Mouse (Mus musculus): ENCODE results near the gene Slc10a1. TPM values are rescaled to one million over a fixed set of nuclear protein-coding genes. Genes with fewer than 3 reads are reported as not detected.

The Slc10a1 gene
- polyA plus RNA-seq, 1 experiment from 2014 or later: 0.70 TPM

DNA sequence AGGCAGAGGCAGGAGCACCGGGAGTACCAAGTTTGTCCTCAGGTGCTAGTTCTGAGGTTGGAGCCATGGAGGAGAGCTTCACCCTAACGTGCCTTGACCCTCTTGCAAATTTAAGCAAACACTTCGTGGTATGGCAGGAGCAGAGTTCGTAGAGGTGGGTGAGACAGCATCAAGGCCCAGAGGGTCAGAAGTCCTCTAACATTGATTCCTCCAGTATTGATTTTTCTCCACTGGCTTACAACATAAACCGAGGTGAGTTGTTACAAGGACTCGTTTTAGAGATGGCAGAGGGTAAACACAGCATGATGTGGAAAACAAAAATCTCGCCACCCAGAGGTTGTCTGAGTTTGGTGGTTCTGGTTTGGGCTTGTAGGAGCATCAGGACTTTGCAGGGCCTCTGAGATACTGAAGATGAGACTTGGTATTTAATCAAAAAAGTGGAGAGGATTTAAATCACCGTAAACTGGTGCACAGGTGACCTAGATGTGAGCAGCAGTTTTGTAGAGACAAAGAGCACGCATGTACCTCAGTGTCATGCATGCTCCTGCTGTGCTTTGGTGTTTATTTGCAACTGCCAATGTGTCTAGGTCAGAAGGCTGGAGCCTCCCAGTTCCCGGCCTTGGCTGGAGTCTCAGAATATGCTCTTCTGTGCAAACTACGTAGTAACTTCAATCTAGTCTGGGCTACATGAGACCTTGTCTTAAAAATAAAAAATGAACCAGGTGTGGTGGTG, 7.6 kb upstream of the Slc10a1 start:
- Histone ChIP-seq H3K4me3 (ENCODE audit: low read length) (no peak overlapping the region), H3K9ac (ENCODE audit: low read depth, low read length) (no peak overlapping the region), H3K27ac (ENCODE audit: low read length) (no peak overlapping the region), H3K4me1 (ENCODE audit: control insufficient read depth, insufficient read depth, low read length) (no peaks in the 10 kb centered on the region), H3K4me2 (ENCODE audit: low read depth, low read length) (no peak overlapping the region), H3K36me3 (ENCODE audit: control insufficient read depth, insufficient read depth, low read length) (no peaks in the 10 kb centered on the region), H3K9me3 (ENCODE audit: control insufficient read depth, low read length) (no peaks in the 10 kb centered on the region), H3K27me3 (replicated peaks; ENCODE audit: control insufficient read depth, insufficient read depth, low read length) (no peaks in the 10 kb centered on the region)
- ATAC-seq: no peak
- WGBS: 77% methylated on average over 11 of the region's 11 CpGs

DNA sequence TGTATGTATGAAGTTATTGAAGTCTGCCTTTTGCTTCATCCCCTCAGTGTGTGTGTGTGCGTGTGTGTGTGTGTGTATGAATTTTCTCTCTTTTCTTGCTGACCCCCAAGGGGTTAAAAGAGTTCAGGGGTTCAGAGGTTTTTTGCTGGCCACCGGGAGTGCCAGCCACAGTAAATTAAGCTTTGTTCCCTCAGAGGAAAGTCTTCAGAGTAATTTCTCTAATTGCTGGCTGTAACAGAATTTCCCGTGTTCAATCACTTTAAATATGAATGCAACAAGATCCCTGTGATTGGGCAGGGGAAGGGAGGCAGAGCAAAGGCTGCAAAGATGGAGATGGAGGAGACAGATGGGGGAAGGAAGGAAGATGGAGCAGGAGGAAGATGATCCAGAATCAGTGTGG, 3.3 kb upstream of the Slc10a1 start:
- Histone ChIP-seq H3K27me3 (replicated peaks; ENCODE audit: control insufficient read depth, insufficient read depth, low read length) (no peaks in the 10 kb centered on the region), H3K9me3 (ENCODE audit: control insufficient read depth, low read length) (no peaks in the 10 kb centered on the region), H3K36me3 (ENCODE audit: control insufficient read depth, insufficient read depth, low read length) (no peaks in the 10 kb centered on the region), H3K9ac (ENCODE audit: low read depth, low read length) (no peak overlapping the region), H3K27ac (ENCODE audit: low read length) (no peak overlapping the region), H3K4me1 (ENCODE audit: control insufficient read depth, insufficient read depth, low read length) (no peaks in the 10 kb centered on the region), H3K4me2 (ENCODE audit: low read depth, low read length) (no peak overlapping the region), H3K4me3 (ENCODE audit: low read length) (no peak overlapping the region)
- 39% methylated on average over 3 of the region's 3 CpGs for WGBS
- no peak for ATAC-seq

DNA sequence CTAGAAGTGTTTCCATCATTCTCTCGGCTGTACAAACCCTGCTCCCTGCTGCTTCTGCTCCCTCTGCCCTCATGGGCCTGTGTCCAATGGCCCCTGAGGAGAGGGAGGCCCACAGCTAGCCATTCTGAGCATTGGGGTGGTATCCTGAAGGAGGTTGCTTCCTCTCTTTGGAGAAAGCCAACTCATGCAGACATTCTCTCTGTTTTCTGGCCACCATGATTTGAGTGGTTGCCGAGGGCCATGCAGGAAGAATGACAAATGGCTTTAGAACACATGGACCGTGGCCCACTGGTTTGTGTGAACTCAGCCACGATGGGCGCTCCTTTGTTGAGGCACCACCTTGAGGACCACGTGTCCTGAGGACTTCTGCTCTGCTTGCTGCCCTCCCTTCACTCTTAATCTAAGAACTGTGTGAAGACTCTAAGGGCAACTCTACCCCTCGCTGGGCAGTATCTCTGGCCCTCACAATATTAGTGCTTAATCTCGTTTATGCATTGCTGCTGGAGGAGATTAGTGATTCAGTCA, 1.7 kb upstream of the Slc10a1 start:
- no peaks in the 10 kb centered on the region for H3K36me3 ChIP-seq (ENCODE audit: control insufficient read depth, insufficient read depth, low read length)
- H3K27me3 ChIP-seq (replicated peaks; ENCODE audit: control insufficient read depth, insufficient read depth, low read length): no peaks in the 10 kb centered on the region
- 75% methylated on average over 8 of the region's 8 CpGs for WGBS
- H3K4me1 ChIP-seq (ENCODE audit: control insufficient read depth, insufficient read depth, low read length): peaks cover 7% of the 10 kb centered on the region; the same call in 1 of the 2 replicates
- no peak for ATAC-seq
- H3K27ac ChIP-seq (ENCODE audit: low read length): no peak overlapping the region
- H3K9me3 ChIP-seq (ENCODE audit: control insufficient read depth, low read length): no peaks in the 10 kb centered on the region
- no peak overlapping the region for H3K9ac ChIP-seq (ENCODE audit: low read depth, low read length)
- H3K4me3 ChIP-seq (ENCODE audit: low read length): no peak overlapping the region
- H3K4me2 ChIP-seq (ENCODE audit: low read depth, low read length): no peak overlapping the region

DNA sequence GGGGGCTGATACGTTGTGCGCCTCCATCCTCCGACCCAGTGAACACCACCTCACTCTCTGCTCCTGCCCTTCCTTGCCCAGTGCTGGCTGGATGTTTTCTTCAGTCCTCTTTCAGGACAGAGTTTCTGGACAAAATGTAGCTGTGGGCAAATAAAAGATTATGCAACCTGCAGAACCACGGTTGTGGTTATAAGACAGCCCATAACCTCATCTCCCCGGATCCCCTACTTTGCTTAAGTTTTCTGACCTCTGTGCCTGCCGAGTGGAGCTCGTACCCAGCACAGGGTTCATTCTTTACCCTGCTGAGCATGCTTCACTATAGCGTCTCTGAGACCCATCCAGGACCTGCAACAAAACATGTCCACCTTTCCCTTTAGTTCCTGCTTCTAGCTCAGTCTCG, 587 bp downstream of the Slc10a1 start:
- Histone ChIP-seq H3K4me2 (ENCODE audit: low read depth, low read length) (no peak overlapping the region), H3K27ac (ENCODE audit: low read length) (no peak overlapping the region), H3K9ac (ENCODE audit: low read depth, low read length) (no peak overlapping the region), H3K4me3 (ENCODE audit: low read length) (no peak overlapping the region), H3K36me3 (ENCODE audit: control insufficient read depth, insufficient read depth, low read length) (no peaks in the 10 kb centered on the region), H3K9me3 (ENCODE audit: control insufficient read depth, low read length) (no peaks in the 10 kb centered on the region), H3K4me1 (ENCODE audit: control insufficient read depth, insufficient read depth, low read length) (peaks cover 7% of the 10 kb centered on the region; the same call in 1 of the 2 replicates), H3K27me3 (replicated peaks; ENCODE audit: control insufficient read depth, insufficient read depth, low read length) (no peaks in the 10 kb centered on the region)
- no peak for ATAC-seq
- 90% methylated on average over 9 of the region's 9 CpGs for WGBS

DNA sequence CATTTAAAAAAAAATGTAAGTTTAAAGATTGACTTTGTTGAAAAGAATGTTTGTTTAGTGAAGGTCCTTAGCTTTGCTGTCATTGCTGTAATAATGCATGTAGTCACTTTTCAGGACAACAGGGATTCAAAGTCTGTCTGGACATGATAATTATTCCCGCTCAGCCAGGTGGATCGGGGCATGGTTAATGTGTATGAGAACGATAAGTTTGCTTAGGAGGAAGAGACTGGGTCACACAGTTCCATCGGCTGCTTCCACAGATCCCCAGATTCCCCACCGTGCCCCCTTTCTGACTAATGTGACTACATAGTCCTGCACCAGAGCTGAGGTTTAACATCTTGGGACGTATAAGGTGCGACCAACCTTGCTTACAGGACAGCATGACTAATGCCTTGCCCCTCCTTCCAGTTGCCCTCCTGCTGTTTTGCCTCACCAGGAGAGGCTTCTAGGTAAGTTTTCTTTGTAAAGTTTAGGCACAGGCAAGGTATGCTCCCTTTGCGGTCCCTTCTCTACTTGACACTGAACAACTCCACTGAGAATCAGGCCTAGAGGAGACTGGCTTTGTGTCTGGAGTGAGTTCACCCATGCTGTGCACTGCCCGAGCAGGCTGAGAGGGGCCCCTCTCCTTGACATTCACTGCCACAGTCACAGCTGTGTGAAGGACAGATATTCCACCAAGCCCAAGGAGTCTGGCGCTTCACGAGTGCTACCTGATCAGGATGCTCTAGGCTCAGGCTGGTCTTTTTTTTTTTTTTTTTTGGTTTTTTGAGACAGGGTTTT, 2.3 kb downstream of the Slc10a1 start:
- H3K9me3 ChIP-seq (ENCODE audit: control insufficient read depth, low read length): no peaks in the 10 kb centered on the region
- no peak overlapping the region for H3K27ac ChIP-seq (ENCODE audit: low read length)
- 0 out of 2 replicates have a peak overlapping the region, but pooled peaks have one; percentile 19 for H3K4me2 ChIP-seq (ENCODE audit: low read depth, low read length)
- H3K4me1 ChIP-seq (ENCODE audit: control insufficient read depth, insufficient read depth, low read length): peaks cover 7% of the 10 kb centered on the region; the same call in 1 of the 2 replicates
- H3K4me3 ChIP-seq (ENCODE audit: low read length): no peak overlapping the region
- ATAC-seq: peak; percentile 71
- H3K9ac ChIP-seq (ENCODE audit: low read depth, low read length): no peak overlapping the region
- H3K27me3 ChIP-seq (replicated peaks; ENCODE audit: control insufficient read depth, insufficient read depth, low read length): no peaks in the 10 kb centered on the region
- no peaks in the 10 kb centered on the region for H3K36me3 ChIP-seq (ENCODE audit: control insufficient read depth, insufficient read depth, low read length)
- 69% methylated on average over 11 of the region's 11 CpGs for WGBS

DNA sequence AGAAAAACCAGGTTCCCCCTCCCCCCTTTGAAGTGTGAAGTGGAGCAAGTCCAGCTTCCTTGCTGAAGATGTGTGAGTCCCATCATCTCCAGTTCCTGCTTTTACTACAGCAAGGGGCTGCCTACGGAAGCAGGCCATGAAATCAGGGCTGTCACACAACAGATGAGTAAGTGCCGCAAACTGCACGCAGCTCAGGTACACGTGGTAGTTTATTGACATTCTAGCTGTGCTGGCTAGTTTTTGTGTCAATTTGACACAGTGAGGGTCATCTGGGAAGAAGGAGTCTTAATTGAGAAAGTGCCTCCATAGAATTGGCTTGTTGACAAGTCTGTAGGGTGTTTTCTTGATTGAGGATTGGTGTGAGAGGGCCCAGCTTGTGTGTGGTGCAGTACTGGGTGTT, 5.9 kb downstream of the Slc10a1 start:
- Histone ChIP-seq H3K4me1 (ENCODE audit: control insufficient read depth, insufficient read depth, low read length) (peaks cover 7% of the 10 kb centered on the region; the same call in 1 of the 2 replicates), H3K9me3 (ENCODE audit: control insufficient read depth, low read length) (no peaks in the 10 kb centered on the region), H3K36me3 (ENCODE audit: control insufficient read depth, insufficient read depth, low read length) (peaks cover 5% of the 10 kb centered on the region; the same call in 1 of the 2 replicates), H3K4me3 (ENCODE audit: low read length) (no peak overlapping the region), H3K9ac (ENCODE audit: low read depth, low read length) (no peak overlapping the region), H3K4me2 (ENCODE audit: low read depth, low read length) (no peak overlapping the region), H3K27ac (ENCODE audit: low read length) (no peak overlapping the region), H3K27me3 (replicated peaks; ENCODE audit: control insufficient read depth, insufficient read depth, low read length) (no peaks in the 10 kb centered on the region)
- no peak for ATAC-seq
- 63% methylated on average over 4 of the region's 4 CpGs for WGBS

DNA sequence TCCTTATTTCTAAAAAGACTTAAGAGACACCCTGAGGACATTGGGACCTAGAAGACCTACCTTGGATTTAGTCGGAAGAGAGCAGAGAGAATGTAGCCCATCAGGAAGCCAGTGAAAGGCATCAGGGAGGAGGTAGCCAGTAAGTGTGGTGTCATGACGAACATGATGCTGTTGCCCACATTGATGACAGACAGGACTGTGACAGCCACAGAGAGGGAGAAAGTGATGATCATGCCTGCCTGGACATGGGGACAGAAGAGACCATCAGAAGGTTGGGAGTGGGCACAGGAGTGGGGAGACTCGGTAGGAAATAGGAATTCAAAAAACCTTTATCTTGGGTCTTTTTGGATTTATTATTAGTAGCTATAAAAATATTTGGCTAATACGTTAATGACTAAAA, 10.5 kb downstream of the Slc10a1 start:
- ATAC-seq: no peak
- Histone ChIP-seq H3K4me3 (ENCODE audit: low read length) (no peak overlapping the region), H3K36me3 (ENCODE audit: control insufficient read depth, insufficient read depth, low read length) (peaks cover 21% of the 10 kb centered on the region), H3K27me3 (replicated peaks; ENCODE audit: control insufficient read depth, insufficient read depth, low read length) (no peaks in the 10 kb centered on the region), H3K27ac (ENCODE audit: low read length) (no peak overlapping the region), H3K9me3 (ENCODE audit: control insufficient read depth, low read length) (no peaks in the 10 kb centered on the region), H3K4me2 (ENCODE audit: low read depth, low read length) (no peak overlapping the region), H3K9ac (ENCODE audit: low read depth, low read length) (no peak overlapping the region), H3K4me1 (ENCODE audit: control insufficient read depth, insufficient read depth, low read length) (no peaks in the 10 kb centered on the region)
- WGBS: 75% methylated on average over 4 of the region's 4 CpGs

DNA sequence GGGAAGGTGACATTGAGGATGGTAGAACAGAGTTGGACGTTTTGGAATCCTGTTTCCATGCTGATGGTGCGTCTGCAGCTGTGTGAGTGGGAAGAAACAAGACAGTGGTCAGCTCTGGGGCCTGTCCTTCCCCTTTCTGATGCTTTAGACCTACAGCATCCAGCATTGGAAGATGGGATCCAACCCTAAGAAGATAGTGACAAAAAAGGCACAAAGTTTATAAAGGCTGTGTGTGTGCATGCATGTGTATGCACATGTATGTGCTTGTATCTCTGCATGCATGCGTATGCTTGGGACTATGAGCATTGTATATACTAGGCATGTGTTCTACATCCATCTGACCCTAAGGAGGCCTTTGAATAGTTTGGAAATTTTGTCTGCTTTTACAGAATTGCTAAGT, 12.5 kb downstream of the Slc10a1 start:
- Histone ChIP-seq H3K4me3 (ENCODE audit: low read length) (no peak overlapping the region), H3K27me3 (replicated peaks; ENCODE audit: control insufficient read depth, insufficient read depth, low read length) (no peaks in the 10 kb centered on the region), H3K36me3 (ENCODE audit: control insufficient read depth, insufficient read depth, low read length) (peaks cover 28% of the 10 kb centered on the region), H3K4me2 (ENCODE audit: low read depth, low read length) (no peak overlapping the region), H3K27ac (ENCODE audit: low read length) (no peak overlapping the region), H3K9me3 (ENCODE audit: control insufficient read depth, low read length) (no peaks in the 10 kb centered on the region), H3K9ac (ENCODE audit: low read depth, low read length) (no peak overlapping the region), H3K4me1 (ENCODE audit: control insufficient read depth, insufficient read depth, low read length) (peaks cover 2% of the 10 kb centered on the region; the same call in 1 of the 2 replicates)
- WGBS: 90% methylated on average over 3 of the region's 3 CpGs
- no peak for ATAC-seq

DNA sequence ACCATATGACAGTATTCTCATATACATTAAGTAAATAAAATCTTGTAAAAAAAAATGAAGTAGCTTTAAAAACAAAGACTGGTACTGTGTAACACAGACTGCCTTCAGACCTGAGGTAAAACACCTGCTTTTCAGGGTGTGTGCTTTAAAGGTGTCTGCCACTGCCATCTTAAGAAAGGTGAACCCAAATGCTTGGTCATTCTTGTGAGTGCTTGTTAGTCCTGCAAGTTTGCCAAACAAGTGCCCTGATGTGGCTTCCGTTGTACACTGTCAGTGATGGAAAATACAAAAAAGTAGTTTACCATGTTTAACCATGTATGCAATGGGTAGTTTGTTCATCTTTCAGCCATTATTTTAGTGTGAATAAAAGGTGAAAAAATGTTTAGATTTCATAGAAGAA, 16.0 kb downstream of the Slc10a1 start:
- 84% methylated on average over 1 of the region's 1 CpGs for WGBS
- Histone ChIP-seq H3K4me3 (ENCODE audit: low read length) (no peak overlapping the region), H3K4me2 (ENCODE audit: low read depth, low read length) (no peak overlapping the region), H3K36me3 (ENCODE audit: control insufficient read depth, insufficient read depth, low read length) (peaks cover 26% of the 10 kb centered on the region), H3K4me1 (ENCODE audit: control insufficient read depth, insufficient read depth, low read length) (peaks cover 3% of the 10 kb centered on the region; the same call in 1 of the 2 replicates), H3K27me3 (replicated peaks; ENCODE audit: control insufficient read depth, insufficient read depth, low read length) (no peaks in the 10 kb centered on the region), H3K9ac (ENCODE audit: low read depth, low read length) (no peak overlapping the region), H3K9me3 (ENCODE audit: control insufficient read depth, low read length) (no peaks in the 10 kb centered on the region), H3K27ac (ENCODE audit: low read length) (no peak overlapping the region)
- no peak for ATAC-seq

Data from intestine, embryonic 16.5 days (tissue).